Mouse (Mus musculus) gastrocnemius, adult 8-10 months (tissue): ENCODE results near the gene Cpsf4. TPM values are rescaled to one million over a fixed set of nuclear protein-coding genes. Genes with fewer than 3 reads are reported as not detected.
"Not testable (repeated sequence)": the region's sequence is repeated elsewhere in the genome, so short reads cannot be mapped to it uniquely, and the experiment has no call there.

Source experiments
- DNase-seq, 2 experiments: peaks; one replicate each; pipeline ENCODE4 v3.0.0; 2022; ENCODE audit warnings: low spot score in 2 of 2
- total RNA-seq, 4 experiments: library from RNA; stranded (reverse); gene quantifications; 2 replicates each; pipeline ENCODE4 v1.2.4; 2022

Gene Cpsf4
- total RNA-seq, result 10 to 100 TPM in 2 of 4 experiments, 1 to 10 TPM in 2; 7.7 to 10.3 (median 9.5) TPM

- DNase-seq, result peak; percentile 99
These were observed at the start of gene Cpsf4, which contains the start of gene Ptcd1 for GRCm38 (mm10) chr5:145166536-145167305. Gene Cpsf4, plus strand, starts transcription at chr5:145167213. Gene Ptcd1, minus strand, starts transcription at chr5:145167108.

- no peak for DNase-seq
These were observed 49.0 kb upstream of the Cpsf4 start for GRCm38 (mm10) chr5:145118005-145118404.

GRCm38 (mm10) chr5:145118461-145118860, 48.6 kb upstream of the Cpsf4 start:
- DNase-seq, result no peak

GRCm38 (mm10) chr5:145119385-145119784, 47.6 kb upstream of the Cpsf4 start:
- DNase-seq, result no peak

- no peak for DNase-seq
These were observed 46.1 kb upstream of the Cpsf4 start for GRCm38 (mm10) chr5:145120921-145121320.

- DNase-seq, result no peak
These were observed 43.6 kb upstream of the Cpsf4 start for GRCm38 (mm10) chr5:145123396-145123795.

- no peak for DNase-seq
These were observed 40.4 kb upstream of the Cpsf4 start for GRCm38 (mm10) chr5:145126580-145126979.

- no peak for DNase-seq
These were observed 37.9 kb upstream of the Cpsf4 start for GRCm38 (mm10) chr5:145129124-145129523.

- DNase-seq, result not testable (repeated sequence)
These were observed 37.2 kb upstream of the Cpsf4 start for GRCm38 (mm10) chr5:145129773-145130172.

- no peak for DNase-seq
These were observed 36.8 kb upstream of the Cpsf4 start for GRCm38 (mm10) chr5:145130191-145130590.

GRCm38 (mm10) chr5:145130995-145131394, 36.0 kb upstream of the Cpsf4 start:
- no peak for DNase-seq

GRCm38 (mm10) chr5:145133275-145133674, 33.7 kb upstream of the Cpsf4 start:
- not testable (repeated sequence) for DNase-seq

GRCm38 (mm10) chr5:145138836-145139235, 28.2 kb upstream of the Cpsf4 start:
- DNase-seq, result no peak

GRCm38 (mm10) chr5:145139571-145140519, 27.2 kb upstream of the Cpsf4 start, which contains the start of the genes Pdap1 and Bud31:
Gene Pdap1, minus strand, starts transcription at chr5:145140238.
Gene Bud31, plus strand, starts transcription at chr5:145140362.
- peak; percentile 91 for DNase-seq

GRCm38 (mm10) chr5:145140611-145141010, 26.4 kb upstream of the Cpsf4 start:
- no peak for DNase-seq

- no peak for DNase-seq
These were observed 19.3 kb upstream of the Cpsf4 start for GRCm38 (mm10) chr5:145147748-145148147.

- DNase-seq, result no peak
These were observed 17.7 kb upstream of the Cpsf4 start for GRCm38 (mm10) chr5:145149294-145149693.

- DNase-seq, result no peak
These were observed 14.3 kb upstream of the Cpsf4 start for GRCm38 (mm10) chr5:145152690-145153089.

GRCm38 (mm10) chr5:145161361-145161760, 5.7 kb upstream of the Cpsf4 start:
- no peak for DNase-seq

GRCm38 (mm10) chr5:145164710-145165109, 2.3 kb upstream of the Cpsf4 start:
- no peak for DNase-seq

- DNase-seq, result no peak
These were observed 1.8 kb upstream of the Cpsf4 start for GRCm38 (mm10) chr5:145165184-145165583.

GRCm38 (mm10) chr5:145167306-145167661, 271 bp downstream of the Cpsf4 start:
- DNase-seq, result peak in 1 of 2 experiments; percentile 6
